Mouse (Mus musculus) brain, embryonic 14.5 days (tissue): ENCODE measurements around the gene Tnik.

Experiments used
- CTCF ChIP-seq: fragments of 200-500 bp; IDR thresholded peaks from 2 replicates; pipeline ENCODE4 v1.5.1; 2012; ENCODE audit warnings: inconsistent platforms, mild to moderate bottlenecking, moderate library complexity, borderline replicate concordance; ENCODE audit not compliant: insufficient read depth, insufficient read length; ENCODE audit errors: extremely low read depth
- POLR2A ChIP-seq: fragments of 200-500 bp; IDR thresholded peaks from 2 replicates; pipeline ENCODE4 v1.6.1; 2012; ENCODE audit warnings: mild to moderate bottlenecking, inconsistent platforms, borderline replicate concordance; ENCODE audit not compliant: poor library complexity, insufficient read depth, insufficient read length, severe bottlenecking; ENCODE audit errors: extremely low read depth

GRCm38 (mm10) chr3:28543380-28543984 lies 280.5 kb downstream of the Tnik start:
- TF ChIP-seq POLR2A: no peak
- TF ChIP-seq CTCF: peak; percentile 45; the same call in 1 of the 2 replicates
